Mouse (Mus musculus) heart, embryonic 16.5 days (tissue): ENCODE data around the gene Obscn. TPM values are rescaled to one million over a fixed set of nuclear protein-coding genes. Genes with fewer than 3 reads are reported as not detected.

ENCODE experiments used
- ATAC-seq: fragments of 200-750 bp; cut with Nextera tagmentation; replicated peaks from 2 replicates; pipeline ENCODE4 v1.8.0; 2017; ENCODE audit warnings: moderate number of reproducible peaks; ENCODE audit not compliant: insufficient read depth, low FRiP score; ENCODE audit errors: extremely low read depth
- H3K27ac ChIP-seq: fragments of 300-500 bp; sonication (generic); 2 replicates; pipeline ENCODE4 v1.5.1; 2014; ENCODE audit warnings: mild to moderate bottlenecking, low read length, control low read depth, moderate library complexity
- H3K27me3 ChIP-seq: fragments of 300-500 bp; sonication (generic); 2 replicates; pipeline ENCODE4 v1.6.1; 2014; ENCODE audit warnings: low read length, mixed read lengths; ENCODE audit not compliant: control insufficient read depth, insufficient read depth
- H3K36me3 ChIP-seq: fragments of 300-500 bp; sonication (generic); 2 replicates; pipeline ENCODE4 v1.6.1; 2014; ENCODE audit not compliant: control insufficient read depth, insufficient read depth
- H3K4me1 ChIP-seq: fragments of 300-500 bp; sonication (generic); 2 replicates; pipeline ENCODE4 v1.6.1; 2014; ENCODE audit warnings: low read length, mixed read lengths; ENCODE audit not compliant: control insufficient read depth, insufficient read depth
- H3K4me2 ChIP-seq: fragments of 300-500 bp; sonication (generic); 2 replicates; pipeline ENCODE4 v1.6.1; 2014; ENCODE audit warnings: low read depth, mild to moderate bottlenecking, control low read depth, low read length
- H3K4me3 ChIP-seq: fragments of 300-500 bp; sonication (generic); 2 replicates; pipeline ENCODE4 v1.5.1; 2014; ENCODE audit warnings: mild to moderate bottlenecking, control low read depth, low read length
- H3K9ac ChIP-seq: fragments of 300-500 bp; sonication (generic); 2 replicates; pipeline ENCODE4 v1.6.1; 2014; ENCODE audit warnings: low read length, control low read depth
- H3K9me3 ChIP-seq: fragments of 300-500 bp; sonication (generic); replicated peaks from 2 replicates; pipeline ENCODE4 v1.6.1; 2016; ENCODE audit warnings: low read length; ENCODE audit not compliant: control insufficient read depth
- WGBS: fragments of 180-500 bp; shearing (Covaris S2); extraction: QIAGEN DNeasy Blood & Tissue Kit; methylation state at CpG from one replicate; pipeline ENCODE4 v1.1.7; 2014; 5-methylcytosine and 5-hydroxymethylcytosine counted together
- polyA plus RNA-seq: library from polyadenylated mRNA; unstranded; fragments of >200 nt; fragmentation: Nextera tagmentation; extraction: Ambion mirVana; gene quantifications from 2 replicates; pipeline ENCODE4 v1.2.1, GENCODE M21; 2015

Gene Obscn
- polyA plus RNA-seq, 1 experiment from 2014 or later: 87.2 TPM

DNA sequence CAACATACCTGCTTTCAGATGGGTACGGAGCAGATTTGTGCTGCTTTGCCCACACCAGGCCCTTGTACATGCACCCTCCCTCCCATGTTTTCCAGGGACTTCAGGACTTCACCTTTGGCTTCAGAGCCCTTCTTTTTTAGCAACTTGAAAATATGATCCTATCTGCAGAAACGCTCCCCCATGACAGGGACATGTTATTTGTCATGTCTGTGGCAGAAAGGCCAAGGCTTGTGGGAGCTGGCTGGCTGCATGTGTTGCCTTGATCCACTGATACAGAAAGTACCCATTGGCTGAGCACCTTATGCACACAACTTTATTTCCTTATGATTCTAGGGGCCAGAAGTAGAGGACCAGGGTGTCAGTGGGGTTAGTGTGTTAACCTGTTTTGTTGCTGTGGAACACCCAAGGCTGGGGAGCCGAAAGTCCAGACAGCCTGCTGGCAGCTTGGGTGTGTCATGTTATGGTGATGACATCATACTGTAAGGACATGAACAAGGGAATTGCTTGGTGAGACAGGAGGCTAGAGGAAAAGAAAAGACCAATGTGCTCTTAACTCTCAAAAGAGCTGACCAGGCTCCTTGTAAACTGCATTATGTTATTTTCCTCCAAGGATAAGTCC is 150.8 kb downstream of the Obscn start:
- no peak for ATAC-seq
- H3K9ac ChIP-seq: peak overlapping the region; percentile 57; the same call in 1 of the 2 replicates
- no peak overlapping the region for H3K4me3 ChIP-seq
- WGBS: 69% methylated on average over 3 of the region's 3 CpGs
- H3K36me3 ChIP-seq: peaks cover 56% of the 10 kb centered on the region
- H3K4me1 ChIP-seq: peaks cover 91% of the 10 kb centered on the region
- peak overlapping the region; percentile 95 for H3K27ac ChIP-seq
- H3K27me3 ChIP-seq: no peaks in the 10 kb centered on the region
- no peaks in the 10 kb centered on the region for H3K9me3 ChIP-seq
- H3K4me2 ChIP-seq: no peak overlapping the region

DNA sequence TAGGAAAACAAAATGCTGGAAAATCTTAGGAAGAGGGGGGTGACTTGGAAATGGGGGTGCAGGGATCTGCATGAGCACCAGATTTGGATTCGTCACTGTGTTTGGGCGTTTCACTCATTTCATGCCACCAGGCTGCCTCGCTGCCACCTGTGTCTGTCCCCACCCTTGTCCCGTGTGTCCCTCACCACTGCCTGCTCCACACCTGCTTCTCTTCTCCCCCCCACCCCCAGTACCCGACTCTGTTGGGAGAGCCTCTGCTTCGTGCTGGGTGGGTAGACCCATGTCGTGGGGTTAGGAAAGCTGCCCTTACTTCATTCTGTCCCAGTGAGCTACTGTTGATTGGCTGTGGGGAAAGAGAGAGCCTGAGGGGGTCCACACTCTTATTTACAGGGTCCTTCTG is 151.5 kb downstream of the Obscn start:
- Histone ChIP-seq H3K9ac (peak overlapping the region; percentile 57; the same call in 1 of the 2 replicates), H3K27ac (peak overlapping the region; percentile 95), H3K4me3 (no peak overlapping the region), H3K4me2 (peak overlapping the region; percentile 39), H3K4me1 (peaks cover 91% of the 10 kb centered on the region), H3K36me3 (peaks cover 52% of the 10 kb centered on the region), H3K27me3 (no peaks in the 10 kb centered on the region), H3K9me3 (no peaks in the 10 kb centered on the region)
- 70% methylated on average over 7 of the region's 7 CpGs for WGBS
- no peak for ATAC-seq

DNA sequence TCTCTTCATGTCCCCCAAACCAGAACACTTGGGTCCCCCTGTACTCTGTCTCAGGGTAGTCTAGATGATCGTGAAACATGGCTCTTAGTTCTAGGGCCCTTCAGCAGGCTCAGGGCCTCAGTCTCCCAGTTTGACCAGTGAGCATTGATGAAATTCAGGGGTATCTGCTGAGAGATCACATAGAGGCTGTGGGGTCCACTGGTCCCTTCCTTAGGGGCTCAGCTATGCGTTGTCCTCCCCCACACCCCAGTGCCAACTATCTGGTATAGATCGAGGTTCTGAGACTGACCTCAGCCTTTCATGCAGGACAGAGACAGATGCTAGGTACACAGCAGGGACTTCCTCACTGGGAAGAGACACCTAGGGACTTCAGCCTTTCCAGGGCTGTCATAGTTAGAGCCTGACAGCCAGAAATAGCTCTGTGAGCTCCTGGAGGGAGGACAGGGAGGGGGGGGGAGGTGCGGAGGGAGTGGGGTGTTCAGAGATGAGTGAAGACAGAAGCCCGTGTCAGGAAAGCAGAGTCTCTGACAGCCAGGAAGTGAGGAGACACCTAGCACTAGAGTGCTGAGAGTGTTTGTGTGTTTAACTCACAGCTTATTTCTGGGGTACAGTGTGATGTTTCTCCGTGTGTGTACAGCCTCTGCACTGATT is 152.4 kb downstream of the Obscn start:
- peak; percentile 69 for ATAC-seq
- Histone ChIP-seq H3K9ac (peak overlapping the region; percentile 65), H3K27ac (peak overlapping the region; percentile 95), H3K36me3 (peaks cover 48% of the 10 kb centered on the region), H3K4me2 (peak overlapping the region; percentile 52), H3K27me3 (no peaks in the 10 kb centered on the region), H3K4me1 (peaks cover 91% of the 10 kb centered on the region), H3K4me3 (no peak overlapping the region; the same call in 1 of the 2 replicates), H3K9me3 (no peaks in the 10 kb centered on the region)
- 38% methylated on average over 6 of the region's 6 CpGs for WGBS

GRCm38 (mm10) chr11:58982471-58983097 is 153.6 kb downstream of the Obscn start:
- H3K4me2 ChIP-seq: peak overlapping the region; percentile 45
- peak overlapping the region; percentile 61 for H3K9ac ChIP-seq
- ATAC-seq: no peak
- H3K4me3 ChIP-seq: peak overlapping the region; percentile 24; the same call in 1 of the 2 replicates
- no peaks in the 10 kb centered on the region for H3K27me3 ChIP-seq
- peaks cover 81% of the 10 kb centered on the region for H3K4me1 ChIP-seq
- no peaks in the 10 kb centered on the region for H3K9me3 ChIP-seq
- peak overlapping the region; percentile 90 for H3K27ac ChIP-seq
- whole genome bisulfite sequencing: 72% methylated on average over 18 of the region's 18 CpGs
- H3K36me3 ChIP-seq: peaks cover 36% of the 10 kb centered on the region

DNA sequence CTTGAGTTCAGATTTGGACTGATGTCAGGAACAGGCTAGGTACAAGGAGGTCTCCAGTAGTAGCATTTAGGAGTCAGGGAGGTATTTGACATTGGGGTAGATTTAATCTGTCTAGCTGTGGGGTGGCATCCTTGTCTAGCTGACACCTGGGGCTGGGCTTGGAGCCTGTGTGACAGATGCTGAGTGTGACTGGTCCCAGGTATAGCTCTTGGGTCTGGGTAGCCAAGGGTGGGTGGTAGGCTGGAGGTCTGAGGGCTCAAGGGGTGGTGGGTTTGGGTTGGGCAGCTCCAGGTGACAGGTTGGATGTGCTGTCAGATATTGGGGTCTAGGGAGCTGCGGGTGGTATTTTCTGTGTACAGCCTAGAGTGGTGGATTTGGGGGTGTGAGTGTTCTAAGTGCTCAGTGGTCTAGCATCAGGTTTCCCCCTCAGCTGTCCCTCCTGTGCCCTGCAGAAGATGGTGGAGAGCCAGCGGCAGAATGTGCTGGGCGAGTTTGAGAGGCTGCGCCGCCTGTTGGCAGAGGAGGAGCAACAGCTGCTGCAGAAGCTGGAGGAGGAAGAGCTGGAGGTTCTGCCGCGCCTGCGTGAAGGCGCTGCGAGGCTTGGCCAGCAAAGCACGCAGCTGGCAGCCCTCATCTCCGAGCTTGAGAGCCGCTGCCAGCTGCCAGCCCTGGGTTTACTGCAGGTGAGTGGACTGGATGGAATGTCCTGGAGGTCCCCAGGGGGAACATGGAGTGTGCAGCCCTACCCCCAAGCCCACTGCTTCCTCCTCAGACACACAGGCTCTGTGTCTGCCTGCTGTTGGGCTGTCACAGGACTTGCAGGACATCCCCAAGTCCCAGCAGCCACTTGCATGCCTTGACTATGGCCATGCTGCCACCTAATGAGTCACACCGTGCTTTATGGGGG is 154.4 kb downstream of the Obscn start:
- Histone ChIP-seq H3K27me3 (no peaks in the 10 kb centered on the region), H3K36me3 (peaks cover 33% of the 10 kb centered on the region), H3K4me1 (peaks cover 76% of the 10 kb centered on the region), H3K9me3 (no peaks in the 10 kb centered on the region), H3K4me3 (peak overlapping the region; percentile 24), H3K27ac (peak overlapping the region; percentile 90), H3K4me2 (peak overlapping the region; percentile 45), H3K9ac (peak overlapping the region; percentile 33; the same call in 1 of the 2 replicates)
- WGBS: 35% methylated on average over 14 of the region's 14 CpGs
- peak; percentile 16; the same call in 1 of the 2 replicates for ATAC-seq

- peaks cover 27% of the 10 kb centered on the region for H3K36me3 ChIP-seq
- ATAC-seq: no peak
- peak overlapping the region; percentile 99 for H3K4me2 ChIP-seq
- H3K4me3 ChIP-seq: peak overlapping the region; percentile 79
- WGBS: 42% methylated on average over 5 of the region's 5 CpGs
- peak overlapping the region; percentile 94 for H3K9ac ChIP-seq
- H3K27me3 ChIP-seq: no peaks in the 10 kb centered on the region
- no peaks in the 10 kb centered on the region for H3K9me3 ChIP-seq
- H3K27ac ChIP-seq: peak overlapping the region; percentile 77
- H3K4me1 ChIP-seq: peaks cover 66% of the 10 kb centered on the region
Observed at GRCm38 (mm10) chr11:58980381-58980990, 155.7 kb downstream of the Obscn start.

- Histone ChIP-seq H3K4me3 (peak overlapping the region; percentile 79), H3K4me2 (peak overlapping the region; percentile 99), H3K9me3 (no peaks in the 10 kb centered on the region), H3K36me3 (peaks cover 20% of the 10 kb centered on the region), H3K27me3 (no peaks in the 10 kb centered on the region), H3K27ac (peak overlapping the region; percentile 77), H3K9ac (peak overlapping the region; percentile 94), H3K4me1 (peaks cover 57% of the 10 kb centered on the region)
- ATAC-seq: no peak
- WGBS: 54% methylated on average over 7 of the region's 7 CpGs
Observed at GRCm38 (mm10) chr11:58979661-58980060, 156.5 kb downstream of the Obscn start.

GRCm38 (mm10) chr11:58979183-58979582 is 157.0 kb downstream of the Obscn start:
- peak overlapping the region; percentile 77 for H3K27ac ChIP-seq
- WGBS: 46% methylated on average over 3 of the region's 3 CpGs
- ATAC-seq: no peak
- H3K4me2 ChIP-seq: peak overlapping the region; percentile 99
- H3K36me3 ChIP-seq: peaks cover 18% of the 10 kb centered on the region
- peak overlapping the region; percentile 94 for H3K9ac ChIP-seq
- no peaks in the 10 kb centered on the region for H3K9me3 ChIP-seq
- H3K27me3 ChIP-seq: no peaks in the 10 kb centered on the region
- peaks cover 53% of the 10 kb centered on the region for H3K4me1 ChIP-seq
- H3K4me3 ChIP-seq: peak overlapping the region; percentile 79
